Mouse (Mus musculus) cerebellum, adult 2 months (tissue): ENCODE data around the gene Lmo1. TPM values are rescaled to one million over a fixed set of nuclear protein-coding genes. Genes with fewer than 3 reads are reported as not detected.

Experiments used
- DNase-seq, 2 experiments: peaks; one replicate each; pipeline ENCODE4 v3.0.0; 2021
- H3K27ac ChIP-seq: fragments of 200-500 bp; 2 replicates; pipeline ENCODE4 v1.5.1; 2012; ENCODE audit warnings: low read length, control low read depth, inconsistent platforms; ENCODE audit not compliant: insufficient read depth
- H3K27me3 ChIP-seq: fragments of 200-500 bp; 2 replicates; pipeline ENCODE4 v1.6.1; 2012; ENCODE audit warnings: inconsistent platforms, mild to moderate bottlenecking, low read length, moderate library complexity; ENCODE audit not compliant: control insufficient read depth, insufficient read depth
- H3K4me1 ChIP-seq: fragments of 200-500 bp; 2 replicates; pipeline ENCODE4 v1.6.1; 2011; ENCODE audit warnings: low read length; ENCODE audit not compliant: control insufficient read depth, insufficient read depth
- H3K4me3 ChIP-seq: fragments of 200-500 bp; replicated peaks from 2 replicates; pipeline ENCODE3; 2011; ENCODE audit warnings: mild to moderate bottlenecking, low read depth, low read length, control low read depth; ENCODE audit not compliant: insufficient read depth
- CTCF ChIP-seq: fragments of 200-500 bp; IDR thresholded peaks from 2 replicates; pipeline ENCODE4 v1.5.1; 2011; ENCODE audit warnings: low read depth, mild to moderate bottlenecking, control low read depth, low read length, moderate library complexity, borderline replicate concordance; ENCODE audit not compliant: insufficient read depth
- POLR2A ChIP-seq: fragments of 200-500 bp; IDR thresholded peaks from 2 replicates; pipeline ENCODE4 v1.6.1; 2011; ENCODE audit warnings: low read length, control low read depth, borderline replicate concordance; ENCODE audit not compliant: insufficient read depth
- WGBS: fragments of 180-500 bp; shearing (Covaris S2); methylation state at CpG from one replicate; pipeline ENCODE4 v1.1.7; 2018; 5-methylcytosine and 5-hydroxymethylcytosine counted together
- polyA plus RNA-seq: library from polyadenylated mRNA; depleted of rRNA; stranded (reverse); fragments of >200 nt; gene quantifications from 2 replicates; pipeline ENCODE4 v1.2.3, GENCODE M21; 2012

Gene Lmo1
- polyA plus RNA-seq, 1 experiment: 31.6 TPM

GRCm38 (mm10) chr7:109207811-109208210 is 32.8 kb upstream of the Lmo1 start:
- TF ChIP-seq POLR2A (no peak), CTCF (no peak)
- Histone ChIP-seq H3K27ac (no peak overlapping the region), H3K27me3 (no peaks in the 10 kb centered on the region; the same call in 1 of the 2 replicates), H3K4me1 (no peaks in the 10 kb centered on the region), H3K4me3 (no peak overlapping the region)
- no peak for DNase-seq
- 74% methylated on average over 4 of the region's 4 CpGs for WGBS

- H3K27me3 ChIP-seq: no peaks in the 10 kb centered on the region; the same call in 1 of the 2 replicates
- 78% methylated on average over 2 of the region's 2 CpGs for WGBS
Measured at GRCm38 (mm10) chr7:109206358-109206757, 31.4 kb upstream of the Lmo1 start.

GRCm38 (mm10) chr7:109203140-109203539 is 28.1 kb upstream of the Lmo1 start:
- Histone ChIP-seq H3K4me1 (no peaks in the 10 kb centered on the region), H3K27me3 (no peaks in the 10 kb centered on the region; the same call in 1 of the 2 replicates), H3K4me3 (no peak overlapping the region), H3K27ac (no peak overlapping the region)
- DNase-seq: no peak
- WGBS: 70% methylated on average over 3 of the region's 3 CpGs
- no peak for TF ChIP-seq CTCF
- no peak for TF ChIP-seq POLR2A

More at GRCm38 (mm10) chr7:109206358-109206757, 31.4 kb upstream of the Lmo1 start:
- H3K27ac ChIP-seq: no peak overlapping the region
- H3K4me3 ChIP-seq: no peak overlapping the region
- no peaks in the 10 kb centered on the region for H3K4me1 ChIP-seq
- no peak for DNase-seq
- TF ChIP-seq CTCF: no peak
- TF ChIP-seq POLR2A: no peak

GRCm38 (mm10) chr7:109200559-109200958 is 25.6 kb upstream of the Lmo1 start:
- WGBS: 75% methylated on average over 3 of the region's 3 CpGs

GRCm38 (mm10) chr7:109197161-109197650 is 22.2 kb upstream of the Lmo1 start:
- H3K27me3 ChIP-seq: no peaks in the 10 kb centered on the region
- no peak for DNase-seq
- no peak overlapping the region for H3K27ac ChIP-seq
- WGBS: 82% methylated on average over 3 of the region's 3 CpGs
- no peak for TF ChIP-seq CTCF
- TF ChIP-seq POLR2A: no peak
- H3K4me1 ChIP-seq: no peaks in the 10 kb centered on the region
- no peak overlapping the region for H3K4me3 ChIP-seq

More at GRCm38 (mm10) chr7:109200559-109200958, 25.6 kb upstream of the Lmo1 start:
- no peak for DNase-seq
- Histone ChIP-seq H3K4me1 (no peaks in the 10 kb centered on the region), H3K27ac (no peak overlapping the region), H3K4me3 (no peak overlapping the region), H3K27me3 (no peaks in the 10 kb centered on the region)
- TF ChIP-seq POLR2A: no peak
- TF ChIP-seq CTCF: no peak

- TF ChIP-seq CTCF (no peak), POLR2A (no peak)
- no peak overlapping the region for H3K27ac ChIP-seq
- no peaks in the 10 kb centered on the region for H3K4me1 ChIP-seq
- no peak overlapping the region for H3K4me3 ChIP-seq
- DNase-seq: no peak
- 38% methylated on average over 11 of the region's 11 CpGs for WGBS
- H3K27me3 ChIP-seq: no peaks in the 10 kb centered on the region
Measured at GRCm38 (mm10) chr7:109196399-109197082, 21.5 kb upstream of the Lmo1 start.

GRCm38 (mm10) chr7:109195982-109196381 is 21.0 kb upstream of the Lmo1 start:
- no peak overlapping the region for H3K27ac ChIP-seq
- no peak overlapping the region for H3K4me3 ChIP-seq
- WGBS: 52% methylated on average over 6 of the region's 6 CpGs
- H3K4me1 ChIP-seq: no peaks in the 10 kb centered on the region
- no peak for DNase-seq
- H3K27me3 ChIP-seq: no peaks in the 10 kb centered on the region
- TF ChIP-seq CTCF: no peak
- no peak for TF ChIP-seq POLR2A

GRCm38 (mm10) chr7:109194850-109195249 is 19.8 kb upstream of the Lmo1 start:
- no peak for TF ChIP-seq CTCF
- TF ChIP-seq POLR2A: no peak
- no peak overlapping the region for H3K27ac ChIP-seq
- WGBS: 77% methylated on average over 1 of the region's 1 CpGs
- peaks cover 5% of the 10 kb centered on the region for H3K4me1 ChIP-seq
- no peaks in the 10 kb centered on the region for H3K27me3 ChIP-seq
- DNase-seq: no peak
- H3K4me3 ChIP-seq: no peak overlapping the region
